Mouse (Mus musculus): Measurements from ENCODE around the gene Olfr1459. TPM values are rescaled to one million over a fixed set of nuclear protein-coding genes. Genes with fewer than 3 reads are reported as not detected.

Olfr1459 gene
- total RNA-seq (2014; fragmentation: Nextera tagmentation) = not detected in 2 replicates
- total RNA-seq (2017) = not detected in 2 replicates

- no peak for ATAC-seq (replicated peaks; ENCODE audit: low FRiP score, low TSS enrichment, poor library complexity, severe bottlenecking)
Measured at GRCm38 (mm10) chr19:13149449-13149848, at the start of gene Olfr1459. Gene Olfr1459, minus strand, starts transcription at chr19:13149549.

GRCm38 (mm10) chr19:13185434-13185833 is 36.1 kb upstream of the Olfr1459 start, which contains the start of gene Olfr1462:
Gene Olfr1462, plus strand, starts transcription at chr19:13185734.
- ATAC-seq (replicated peaks; ENCODE audit: low FRiP score, low TSS enrichment, poor library complexity, severe bottlenecking) = no peak

GRCm38 (mm10) chr19:13162700-13163099 is 13.4 kb upstream of the Olfr1459 start, which contains the start of gene Olfr1461:
Gene Olfr1461, plus strand, starts transcription at chr19:13163000.
- ATAC-seq (replicated peaks; ENCODE audit: low FRiP score, low TSS enrichment, poor library complexity, severe bottlenecking) = no peak

GRCm38 (mm10) chr19:13106675-13107074 is 42.7 kb downstream of the Olfr1459 start, which contains the start of gene Olfr1458:
Gene Olfr1458, minus strand, starts transcription at chr19:13106775.
- no peak for ATAC-seq (replicated peaks; ENCODE audit: low FRiP score, low TSS enrichment, poor library complexity, severe bottlenecking)

- ATAC-seq (replicated peaks; ENCODE audit: low FRiP score, low TSS enrichment, poor library complexity, severe bottlenecking) = no peak
Measured at GRCm38 (mm10) chr19:13097791-13098190, 51.6 kb downstream of the Olfr1459 start, which contains the start of gene Olfr1457. Gene Olfr1457, minus strand, starts transcription at chr19:13097891.

GRCm38 (mm10) chr19:13093908-13094307 is 55.4 kb downstream of the Olfr1459 start:
- no peak for ATAC-seq (replicated peaks; ENCODE audit: low FRiP score, low TSS enrichment, poor library complexity, severe bottlenecking)

Other genes with a start within 250 kb of the Olfr1459 start
- gene Olfr1447, start 245.8 kb downstream of the Olfr1459 start, total RNA-seq (2014; fragmentation: Nextera tagmentation) = not detected in 2 replicates
- not detected in 2 replicates for gene Olfr1447, start 245.8 kb downstream of the Olfr1459 start, total RNA-seq (2017)
- not detected in 2 replicates for gene Olfr1448, start 225.1 kb downstream of the Olfr1459 start, total RNA-seq (2014; fragmentation: Nextera tagmentation)
- not detected in 2 replicates for gene Olfr1448, start 225.1 kb downstream of the Olfr1459 start, total RNA-seq (2017)
- gene Olfr1449, start 218.7 kb downstream of the Olfr1459 start, total RNA-seq (2014; fragmentation: Nextera tagmentation) = not detected in 2 replicates
- gene Olfr1449, start 218.7 kb downstream of the Olfr1459 start, total RNA-seq (2017) = not detected in 2 replicates
- gene Olfr1450, start 199.3 kb downstream of the Olfr1459 start, total RNA-seq (2014; fragmentation: Nextera tagmentation) = not detected in 2 replicates
- gene Olfr1450, start 199.3 kb downstream of the Olfr1459 start, total RNA-seq (2017) = not detected in 2 replicates
- not detected in 2 replicates for gene Olfr1451, start 154.5 kb downstream of the Olfr1459 start, total RNA-seq (2014; fragmentation: Nextera tagmentation)
- not detected in 2 replicates for gene Olfr1451, start 154.5 kb downstream of the Olfr1459 start, total RNA-seq (2017)
- not detected in 2 replicates for gene Olfr1453, start 121.2 kb downstream of the Olfr1459 start, total RNA-seq (2014; fragmentation: Nextera tagmentation)
- gene Olfr1453, start 121.2 kb downstream of the Olfr1459 start, total RNA-seq (2017) = not detected in 2 replicates
- gene Olfr1454, start 88.9 kb downstream of the Olfr1459 start, total RNA-seq (2014; fragmentation: Nextera tagmentation) = not detected in 2 replicates
- not detected in 2 replicates for gene Olfr1454, start 88.9 kb downstream of the Olfr1459 start, total RNA-seq (2017)
- gene Olfr1457, start 51.7 kb downstream of the Olfr1459 start, total RNA-seq (2014; fragmentation: Nextera tagmentation) = not detected in 2 replicates
- not detected in 2 replicates for gene Olfr1457, start 51.7 kb downstream of the Olfr1459 start, total RNA-seq (2017)
- gene Olfr1458, start 42.8 kb downstream of the Olfr1459 start, total RNA-seq (2014; fragmentation: Nextera tagmentation) = not detected in 2 replicates
- gene Olfr1458, start 42.8 kb downstream of the Olfr1459 start, total RNA-seq (2017) = not detected in 2 replicates
- not detected in 2 replicates for gene Olfr1461, start 13.5 kb upstream of the Olfr1459 start, total RNA-seq (2014; fragmentation: Nextera tagmentation)
- gene Olfr1461, start 13.5 kb upstream of the Olfr1459 start, total RNA-seq (2017) = not detected in 2 replicates
- gene Olfr1462, start 36.2 kb upstream of the Olfr1459 start, total RNA-seq (2014; fragmentation: Nextera tagmentation) = not detected in 2 replicates
- not detected in 2 replicates for gene Olfr1462, start 36.2 kb upstream of the Olfr1459 start, total RNA-seq (2017)
- not detected in 2 replicates for gene Olfr1463, start 81.8 kb upstream of the Olfr1459 start, total RNA-seq (2014; fragmentation: Nextera tagmentation)
- not detected in 2 replicates for gene Olfr1463, start 81.8 kb upstream of the Olfr1459 start, total RNA-seq (2017)
- not detected in 2 replicates for gene Olfr1465, start 166.0 kb upstream of the Olfr1459 start, total RNA-seq (2014; fragmentation: Nextera tagmentation)
- not detected in 2 replicates for gene Olfr1465, start 166.0 kb upstream of the Olfr1459 start, total RNA-seq (2017)
- not detected in 2 replicates for gene Olfr1466, start 189.3 kb upstream of the Olfr1459 start, total RNA-seq (2014; fragmentation: Nextera tagmentation)
- gene Olfr1466, start 189.3 kb upstream of the Olfr1459 start, total RNA-seq (2017) = not detected in 2 replicates
- not detected in 2 replicates for gene Olfr1467, start 212.7 kb upstream of the Olfr1459 start, total RNA-seq (2014; fragmentation: Nextera tagmentation)
- not detected in 2 replicates for gene Olfr1467, start 212.7 kb upstream of the Olfr1459 start, total RNA-seq (2017)